Mouse (Mus musculus): Measurements from ENCODE around the gene Rad52. TPM values are rescaled to one million over a fixed set of nuclear protein-coding genes. Genes with fewer than 3 reads are reported as not detected.

Gene Rad52
- total RNA-seq (2021), result 10 to 100 TPM; 10.3 to 12.8 TPM

- DNase-seq (ENCODE audit: low spot score), result peak; percentile 70
- intact Hi-C loops (cut with DNase I), result loop anchor here (2.0 to 5.0 kb wide), 2 partner anchors 56 to 420 kb away; no protein-coding TSS in a partner anchor
Observed at GRCm38 (mm10) chr6:119902204-119903080, at the start of gene Rad52. Gene Rad52 (plus strand): TSS chr6:119902698.

GRCm38 (mm10) chr6:119854156-119854555 is 48.3 kb upstream of the Rad52 start:
- DNase-seq (ENCODE audit: low spot score), result no peak
- intact Hi-C loops (cut with DNase I), result no loop called here

- no peak for DNase-seq (ENCODE audit: low spot score)
- intact Hi-C loops (cut with DNase I), result no loop called here
Observed at GRCm38 (mm10) chr6:119855471-119855870, 47.0 kb upstream of the Rad52 start.

- DNase-seq (ENCODE audit: low spot score), result no peak
- intact Hi-C loops (cut with DNase I), result no loop called here
Observed at GRCm38 (mm10) chr6:119860236-119860635, 42.3 kb upstream of the Rad52 start.

- no peak for DNase-seq (ENCODE audit: low spot score)
- intact Hi-C loops (cut with DNase I), result no loop called here
Observed at GRCm38 (mm10) chr6:119861519-119861918, 41.0 kb upstream of the Rad52 start.

GRCm38 (mm10) chr6:119864341-119865034 is 38.0 kb upstream of the Rad52 start:
- intact Hi-C loops (cut with DNase I), result no loop called here
- peak; percentile 47 for DNase-seq (ENCODE audit: low spot score)

- intact Hi-C loops (cut with DNase I), result no loop called here
- DNase-seq (ENCODE audit: low spot score), result no peak
Observed at GRCm38 (mm10) chr6:119883151-119883550, 19.3 kb upstream of the Rad52 start.

GRCm38 (mm10) chr6:119892711-119893110 is 9.8 kb upstream of the Rad52 start:
- intact Hi-C loops (cut with DNase I), result no loop called here
- no peak for DNase-seq (ENCODE audit: low spot score)

- no peak for DNase-seq (ENCODE audit: low spot score)
- intact Hi-C loops (cut with DNase I), result loop anchor here (2.0 to 5.0 kb wide), 2 partner anchors 56 to 421 kb away; no protein-coding TSS in a partner anchor
Observed at GRCm38 (mm10) chr6:119903081-119903789, 737 bp downstream of the Rad52 start.

GRCm38 (mm10) chr6:119905461-119905860 is 3.0 kb downstream of the Rad52 start:
- DNase-seq (ENCODE audit: low spot score), result no peak
- intact Hi-C loops (cut with DNase I), result no loop called here

GRCm38 (mm10) chr6:119912046-119912445 is 9.5 kb downstream of the Rad52 start:
- intact Hi-C loops (cut with DNase I), result no loop called here
- DNase-seq (ENCODE audit: low spot score), result no peak

GRCm38 (mm10) chr6:119915710-119916109 is 13.2 kb downstream of the Rad52 start:
- DNase-seq (ENCODE audit: low spot score), result no peak
- intact Hi-C loops (cut with DNase I), result no loop called here

GRCm38 (mm10) chr6:119918561-119919181 is 16.2 kb downstream of the Rad52 start:
- DNase-seq (ENCODE audit: low spot score), result no peak
- intact Hi-C loops (cut with DNase I), result no loop called here

GRCm38 (mm10) chr6:119922136-119922535 is 19.6 kb downstream of the Rad52 start:
- intact Hi-C loops (cut with DNase I), result loop anchor here (5.0 kb wide), 1 partner anchor 435 kb away; no protein-coding TSS in a partner anchor
- no peak for DNase-seq (ENCODE audit: low spot score)

- no peak for DNase-seq (ENCODE audit: low spot score)
- intact Hi-C loops (cut with DNase I), result loop anchor here (5.0 kb wide), 1 partner anchor 435 kb away; no protein-coding TSS in a partner anchor
Observed at GRCm38 (mm10) chr6:119922544-119922943, 20.0 kb downstream of the Rad52 start.

GRCm38 (mm10) chr6:119924235-119925005 is 21.9 kb downstream of the Rad52 start:
- no peak for DNase-seq (ENCODE audit: low spot score)
- intact Hi-C loops (cut with DNase I), result loop anchor here (2.0 to 5.0 kb wide), 2 partner anchors 132 to 437 kb away; no protein-coding TSS in a partner anchor

All from heart, postnatal 25 days (tissue).